Mouse (Mus musculus): Measurements from ENCODE around the gene Gm20518.
A peak's percentile ranks its signal among the peaks of the same experiment; 100 is the strongest.

Gm20518 gene

DNA sequence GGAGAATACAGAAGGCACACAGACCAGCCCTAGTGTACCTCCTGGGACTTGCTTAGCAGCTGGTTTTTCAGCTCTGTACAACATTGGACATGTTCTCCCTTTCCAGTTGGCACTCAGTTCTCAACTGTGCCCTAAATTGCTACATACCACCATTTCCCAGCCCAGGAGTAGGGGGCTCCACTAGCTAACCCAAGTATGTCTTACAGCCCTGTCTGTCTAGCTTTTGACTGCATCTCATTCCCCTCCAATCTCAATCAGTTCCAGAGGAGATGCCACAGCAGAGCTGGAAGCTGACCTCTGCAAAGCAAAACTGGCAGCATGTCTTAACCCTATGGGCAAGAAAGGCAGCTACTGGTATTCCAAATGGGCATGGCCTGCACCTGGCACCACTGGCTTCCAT is 4.6 kb upstream of the Gm20518 start:
- no peak for DNase-seq (ENCODE audit: low spot score in 2 of 2)

DNA sequence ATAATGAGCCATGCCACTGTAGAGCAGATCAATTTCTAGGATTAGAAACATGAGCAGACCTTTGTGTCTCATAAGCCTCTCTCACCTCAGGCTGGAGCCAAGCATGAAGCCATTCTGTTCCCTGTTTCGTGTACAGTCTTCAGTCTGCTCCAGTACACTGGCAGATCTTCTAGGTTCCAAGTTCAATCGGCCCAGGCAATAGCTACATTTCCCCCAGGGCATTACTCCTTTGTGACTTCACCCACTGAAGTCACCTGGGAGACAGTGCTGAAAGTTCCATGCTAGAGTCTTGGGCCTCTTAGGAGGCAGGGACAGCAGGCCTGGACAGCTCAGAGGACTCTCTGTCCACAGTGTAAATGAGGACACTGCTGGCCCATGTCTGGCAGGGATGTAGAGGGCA is 2.5 kb upstream of the Gm20518 start, which contains the start of gene Tssk1:
Gene Tssk1 (plus strand): TSS at position 301 of the 400 bp plus-strand sequence.
- no peak for DNase-seq (ENCODE audit: low spot score in 2 of 2)

DNA sequence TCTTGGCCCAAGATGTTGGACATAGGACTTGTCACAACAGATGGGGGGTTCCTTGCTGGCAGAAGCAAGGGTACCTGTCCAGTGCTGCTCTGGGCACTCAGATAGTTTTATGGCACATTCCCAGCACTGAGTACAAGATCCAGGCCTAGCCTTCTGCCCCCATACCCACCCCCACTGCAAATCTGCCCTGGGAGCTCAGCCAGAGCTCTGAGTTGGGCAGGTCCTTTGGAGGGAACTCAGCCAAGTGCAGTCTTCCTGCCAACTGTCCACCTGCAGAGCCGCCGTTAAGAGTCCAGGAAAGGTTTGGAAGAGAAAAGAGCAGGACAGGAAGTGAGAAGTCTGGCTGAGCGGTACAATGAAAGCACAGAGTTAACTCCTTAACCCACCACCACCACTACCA is 1.1 kb upstream of the Gm20518 start:
- peak in 1 of 2 experiments; percentile 39 for DNase-seq (ENCODE audit: low spot score in 2 of 2)

DNA sequence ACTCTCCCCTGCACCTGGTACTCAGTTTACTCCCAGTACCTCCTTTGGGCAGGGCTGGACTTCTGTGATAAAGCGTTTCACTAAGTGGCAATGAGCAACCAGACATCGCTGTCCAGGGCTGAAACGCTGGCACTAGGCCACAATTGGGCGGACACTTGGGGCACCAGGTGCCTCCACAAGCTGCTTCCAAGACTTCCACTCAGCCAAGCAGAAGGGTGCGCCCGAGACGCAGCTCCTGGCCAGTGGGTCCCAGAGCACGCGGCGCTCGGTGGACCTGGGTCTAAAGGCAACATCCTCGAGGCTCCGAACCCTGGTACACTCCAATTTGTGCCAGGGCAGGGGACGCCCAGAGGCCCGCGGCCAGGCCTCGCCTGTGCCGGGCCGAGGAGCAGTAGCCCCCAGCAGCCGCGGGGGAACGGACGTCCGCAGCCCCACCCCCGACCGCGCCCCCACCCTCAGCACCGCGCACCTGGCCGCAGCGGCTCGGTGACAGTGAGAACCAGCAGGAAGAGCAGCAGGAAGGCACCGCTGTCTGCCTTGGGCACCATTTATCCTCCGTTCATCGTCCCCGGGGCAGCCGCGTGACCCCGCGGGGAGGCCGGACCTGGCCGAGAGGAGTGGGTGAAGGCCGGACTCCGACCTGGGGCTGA is 429 bp downstream of the Gm20518 start:
- peak; percentile 50 to 65 for DNase-seq (ENCODE audit: low spot score in 2 of 2)

DNA sequence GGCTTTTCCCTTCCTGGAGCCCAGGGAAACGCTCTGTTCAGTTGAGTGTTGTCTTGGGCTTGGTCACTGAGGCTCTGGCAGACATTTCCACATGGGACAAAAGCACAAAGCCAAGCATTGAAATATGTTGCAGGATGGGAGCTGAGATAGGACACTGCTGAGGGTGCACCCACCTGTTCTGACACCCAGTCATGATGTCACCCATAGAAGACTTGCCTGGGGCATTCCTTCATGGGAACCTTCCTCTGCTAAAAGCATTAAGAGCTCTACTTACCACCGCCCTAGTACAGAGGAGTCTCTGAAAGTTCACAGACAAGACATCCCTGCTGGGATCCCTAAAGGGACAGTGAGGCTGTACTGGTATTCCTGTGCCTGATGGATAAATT is 1.1 kb downstream of the Gm20518 start:
- DNase-seq (ENCODE audit: low spot score in 2 of 2) = no peak

DNA sequence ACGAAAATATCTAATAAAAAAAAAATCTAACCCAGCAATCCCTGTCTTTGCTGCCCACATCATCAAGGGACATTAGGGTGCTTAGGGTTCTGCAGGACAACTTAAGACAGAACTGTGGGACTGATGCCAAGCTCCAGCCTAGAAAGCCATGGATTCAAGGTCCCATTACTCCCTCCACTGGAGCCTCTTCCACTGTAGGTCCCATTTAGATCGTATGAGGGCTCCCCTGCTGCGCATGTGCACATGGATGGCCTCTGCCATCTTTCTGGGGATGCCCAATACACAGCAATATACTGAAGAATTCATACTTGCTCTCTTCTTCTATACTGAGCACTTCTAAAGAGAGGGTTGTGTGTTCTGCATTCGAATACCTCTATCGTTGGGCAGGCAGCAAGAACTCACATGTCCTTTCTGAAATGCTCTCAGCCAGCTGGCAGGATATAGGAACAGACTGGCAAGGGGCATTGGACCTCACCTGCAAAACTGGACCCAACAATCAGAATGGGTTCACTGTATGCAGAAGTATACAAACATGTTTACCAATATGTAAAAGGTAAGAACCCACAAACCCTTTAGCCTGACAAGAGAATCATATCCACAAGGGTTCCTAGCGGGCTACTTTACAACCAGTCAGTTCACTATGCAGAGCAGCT is 1.7 kb downstream of the Gm20518 start:
- no peak for DNase-seq (ENCODE audit: low spot score in 2 of 2)

DNA sequence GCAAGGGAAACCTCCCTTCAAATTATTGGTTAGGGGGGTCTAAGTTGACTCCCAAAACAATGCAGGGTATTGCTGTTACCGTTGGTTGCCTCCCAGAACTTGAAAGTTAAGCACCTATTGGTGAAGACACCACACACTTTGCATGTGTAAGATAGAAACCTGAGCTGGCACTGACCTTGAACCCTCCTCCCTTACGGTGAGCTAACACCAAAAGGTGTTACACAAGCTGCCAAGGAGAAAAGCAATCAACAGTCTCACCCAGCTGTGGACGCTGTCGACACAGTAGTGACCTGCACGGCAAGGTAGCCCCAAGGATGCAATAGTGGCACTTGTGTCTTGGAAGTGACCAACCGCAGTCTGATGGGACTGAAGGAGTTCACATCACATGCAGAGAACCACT is 7.4 kb downstream of the Gm20518 start:
- DNase-seq (ENCODE audit: low spot score in 2 of 2) = no peak

DNA sequence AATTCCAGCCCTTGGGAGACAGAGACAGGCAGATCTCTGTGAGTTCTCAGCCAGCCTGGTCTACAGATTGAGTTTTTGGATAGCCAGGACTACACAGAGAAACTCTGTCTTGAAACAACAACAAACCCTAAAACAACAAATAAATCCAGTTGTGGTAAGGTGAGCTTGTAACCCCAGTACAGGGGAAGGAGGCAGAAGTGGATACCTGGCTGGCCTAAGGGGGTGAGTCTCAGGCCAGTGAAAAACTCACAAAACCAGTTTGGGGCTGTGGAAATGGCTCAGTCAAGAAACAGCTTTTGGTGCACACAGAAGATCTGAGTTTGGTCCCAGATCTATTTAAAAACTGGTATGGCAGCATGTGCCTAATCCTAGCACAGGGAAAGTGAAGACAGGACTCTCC is 9.3 kb downstream of the Gm20518 start:
- DNase-seq (ENCODE audit: low spot score in 2 of 2) = no peak

DNA sequence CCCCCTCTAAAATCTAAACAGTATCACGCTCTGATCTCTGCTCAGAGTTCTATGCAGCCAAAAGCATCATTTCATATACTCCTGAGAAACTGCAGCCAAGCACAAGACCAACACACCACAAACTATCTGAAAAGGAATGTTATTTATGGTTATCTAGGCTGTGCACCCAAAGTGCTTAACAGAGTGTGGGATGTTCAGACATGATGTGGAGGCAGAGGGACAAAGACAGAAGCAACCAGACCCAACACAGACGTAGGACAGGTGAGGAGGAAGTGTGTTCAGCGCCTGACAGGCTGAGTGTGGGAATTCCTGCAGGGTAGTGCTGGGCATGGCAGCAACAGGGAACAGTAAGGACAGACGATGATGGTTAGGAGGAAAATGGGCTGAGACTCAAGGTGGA is 11.9 kb downstream of the Gm20518 start:
- no peak for DNase-seq (ENCODE audit: low spot score in 2 of 2)

DNA sequence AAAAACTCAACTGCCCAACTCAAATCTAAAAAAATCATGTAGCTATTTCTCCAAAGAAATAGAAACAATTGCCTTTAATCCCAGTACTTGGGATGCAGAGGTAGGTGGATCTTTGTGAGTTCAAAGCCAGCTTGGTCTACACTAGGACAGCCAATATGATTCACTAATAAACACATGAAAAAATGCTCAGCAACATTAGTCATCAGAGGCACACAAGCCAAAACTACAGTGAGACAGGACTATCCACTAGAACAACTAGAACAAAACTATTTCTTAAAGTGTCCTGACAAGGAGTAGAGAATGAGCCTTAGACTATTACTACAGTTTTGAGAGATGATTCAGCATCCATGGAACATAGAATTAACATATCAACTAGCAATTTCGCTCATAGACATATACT is 15.4 kb downstream of the Gm20518 start:
- DNase-seq (ENCODE audit: low spot score in 2 of 2) = no peak

DNA sequence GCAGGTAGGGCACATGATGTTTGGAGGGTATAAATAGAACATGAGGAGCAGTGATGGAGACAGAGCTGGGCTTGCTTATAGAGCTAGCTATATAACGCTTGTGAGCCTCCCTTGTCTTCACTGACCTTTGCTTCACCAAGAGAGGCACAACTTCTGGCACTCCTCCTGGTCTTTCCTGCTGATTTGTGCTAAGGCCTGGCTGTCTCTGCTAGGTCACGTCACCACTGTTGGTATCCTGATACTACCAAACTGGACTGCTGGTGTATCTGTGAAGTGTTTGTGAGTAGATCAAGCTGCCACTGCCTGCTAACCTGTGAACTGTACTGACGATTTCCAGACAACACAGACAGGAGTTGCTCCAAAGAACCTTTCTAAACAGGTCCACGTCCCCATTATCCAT is 16.3 kb downstream of the Gm20518 start:
- peak in 1 of 2 experiments; percentile 18 for DNase-seq (ENCODE audit: low spot score in 2 of 2)

DNA sequence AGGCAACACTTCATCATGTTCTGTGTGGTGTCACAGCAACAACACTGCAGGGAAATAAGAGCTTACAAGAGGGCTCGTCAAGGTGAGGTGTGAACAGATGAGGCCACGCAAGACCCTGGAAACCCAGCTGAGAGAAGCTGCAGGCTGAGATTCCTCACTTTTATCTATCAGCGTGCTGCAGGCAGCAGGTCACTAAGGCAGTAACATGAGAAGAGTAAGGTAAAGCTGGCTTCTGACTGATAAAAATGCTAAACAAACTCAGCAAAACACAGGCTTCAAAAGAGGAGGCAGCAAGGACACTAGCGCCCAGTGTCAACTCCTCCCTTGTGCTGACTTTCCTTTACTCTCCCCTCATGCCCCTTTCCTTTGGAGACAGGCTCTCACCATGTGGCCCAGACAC is 18.5 kb downstream of the Gm20518 start:
- DNase-seq (ENCODE audit: low spot score in 2 of 2) = no peak

DNA sequence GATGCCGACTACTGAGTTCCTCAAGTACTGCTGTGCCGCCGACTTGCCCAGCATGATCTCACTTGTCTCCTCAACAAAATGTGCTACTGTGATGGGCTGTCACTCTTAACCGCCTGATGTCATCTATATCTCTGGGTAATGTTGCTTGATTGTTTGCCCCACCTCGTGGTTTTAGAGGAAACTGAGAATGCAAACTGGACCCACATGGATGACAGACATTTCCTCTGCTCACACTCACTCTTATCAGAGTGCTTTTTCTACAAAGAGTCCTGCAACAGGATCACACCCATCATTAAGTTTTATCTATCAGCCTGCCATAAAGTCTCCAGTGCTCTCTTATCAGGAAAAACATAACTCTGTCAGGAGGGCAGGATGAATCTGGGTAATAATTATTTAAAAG is 20.2 kb downstream of the Gm20518 start:
- DNase-seq (ENCODE audit: low spot score in 2 of 2) = no peak

DNA sequence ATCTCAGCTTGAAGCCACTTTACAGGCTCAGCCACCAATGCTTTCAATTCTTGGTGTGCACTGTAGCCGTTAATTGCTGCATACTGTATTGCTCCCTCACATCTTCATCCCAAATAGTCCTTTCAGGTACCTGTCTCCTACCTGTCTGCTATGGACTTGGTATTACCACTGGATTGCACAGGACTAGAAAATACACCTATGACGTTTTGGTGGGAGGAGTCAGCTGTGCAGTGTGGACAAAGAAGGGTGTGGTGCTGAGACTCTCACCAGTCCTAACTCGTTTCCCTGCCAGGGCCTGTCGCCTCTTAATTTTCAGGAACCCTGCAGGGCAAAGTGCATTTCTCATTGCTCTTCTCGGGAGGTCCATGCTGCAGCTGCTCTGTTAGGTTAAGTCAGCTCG is 25.7 kb downstream of the Gm20518 start:
- no peak for DNase-seq (ENCODE audit: low spot score in 2 of 2)

DNA sequence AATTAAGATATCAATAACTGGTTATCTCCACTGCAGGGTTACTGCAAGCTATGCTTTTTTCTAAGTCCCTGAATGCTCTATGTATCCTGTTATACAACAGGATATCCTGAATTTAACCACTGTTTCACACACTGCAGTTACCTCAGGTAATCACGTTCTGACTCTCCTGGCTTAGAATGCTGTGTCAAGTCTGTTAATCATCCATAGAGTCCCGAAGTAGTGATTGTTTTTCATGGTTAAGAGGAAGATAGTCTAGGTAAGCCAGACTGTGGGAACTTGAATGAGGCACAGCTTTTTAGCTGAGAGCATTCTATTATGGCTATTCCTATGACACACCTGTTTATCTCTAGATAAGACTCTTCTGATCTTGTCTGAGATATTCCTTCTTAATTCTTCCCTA is 26.2 kb downstream of the Gm20518 start:
- DNase-seq (ENCODE audit: low spot score in 2 of 2) = no peak

DNA sequence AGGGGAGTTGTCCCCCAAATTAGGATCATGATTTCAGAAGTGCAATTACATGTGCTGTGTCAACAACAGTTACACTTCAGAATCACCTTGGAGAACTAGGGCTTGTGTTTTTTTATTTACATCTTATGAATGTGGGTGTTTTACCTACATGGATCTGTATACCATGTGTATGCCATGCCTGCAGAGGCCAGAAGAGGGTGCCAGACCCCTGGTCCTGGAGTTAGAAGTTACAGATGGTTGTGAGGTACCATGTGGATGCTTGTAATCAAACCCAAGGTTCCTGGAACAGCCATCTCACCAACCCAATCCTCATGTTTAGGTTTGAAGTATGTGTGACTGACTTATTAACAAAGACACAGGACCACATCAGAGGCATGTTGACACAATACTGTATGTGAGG is 32.9 kb downstream of the Gm20518 start:
- DNase-seq (ENCODE audit: low spot score in 2 of 2) = no peak

DNA sequence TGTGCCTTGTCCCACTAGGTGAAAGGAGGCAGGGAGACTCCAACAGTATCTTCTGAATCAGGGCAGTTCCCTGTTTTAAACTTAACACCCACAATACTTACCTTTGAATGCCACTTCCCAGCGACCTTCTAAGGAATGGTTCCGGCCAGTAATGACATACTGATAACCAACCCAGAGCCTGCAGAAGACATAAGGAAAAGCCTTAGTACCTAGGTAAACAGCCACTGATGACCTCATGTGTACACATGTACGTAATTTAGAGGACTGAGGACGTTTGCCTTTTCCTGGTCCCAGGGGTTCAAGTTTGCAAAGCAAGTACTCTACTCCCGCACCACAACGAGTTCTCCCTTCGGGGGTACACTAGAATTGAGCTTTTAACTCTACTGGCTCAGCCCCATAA is 34.3 kb downstream of the Gm20518 start:
- no peak for DNase-seq (ENCODE audit: low spot score in 2 of 2)

DNA sequence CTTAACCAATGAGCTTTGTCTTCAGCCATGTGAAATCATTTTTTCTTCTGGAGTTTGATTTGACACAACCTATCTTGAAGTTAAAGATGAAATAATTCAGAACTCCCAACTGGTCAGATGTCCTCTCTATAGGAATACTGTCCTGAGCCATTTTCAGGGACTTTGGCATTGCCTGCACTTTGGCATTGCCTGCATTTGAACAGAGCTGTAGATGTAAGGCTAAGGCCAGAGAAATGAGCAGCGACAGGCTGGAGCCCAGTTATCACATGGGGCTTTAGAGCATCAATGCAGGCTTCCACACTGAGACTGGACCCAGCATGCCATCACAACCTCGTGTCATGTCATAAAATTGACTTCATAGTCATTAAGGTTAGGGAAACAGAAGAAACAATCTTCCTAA is 38.2 kb downstream of the Gm20518 start:
- no peak for DNase-seq (ENCODE audit: low spot score in 2 of 2)

DNA sequence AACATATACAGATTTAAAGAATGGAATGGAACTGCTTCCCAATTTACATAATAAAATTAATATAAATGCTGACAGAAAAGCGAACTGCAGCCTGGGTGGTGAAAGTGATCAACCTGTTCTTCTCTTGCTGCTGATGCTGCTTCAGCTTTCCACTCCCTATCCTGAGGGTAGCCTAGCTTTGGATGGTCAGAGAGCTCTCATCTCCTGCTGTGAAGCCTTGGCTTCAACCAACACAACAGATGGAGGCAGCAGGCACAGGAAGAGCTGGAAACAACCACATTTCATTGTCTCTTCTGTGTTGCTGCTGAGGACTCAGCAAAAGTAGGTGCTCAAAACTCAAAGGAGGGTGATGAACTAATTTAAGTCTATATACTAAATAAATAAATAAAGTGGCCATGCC is 39.6 kb downstream of the Gm20518 start:
- DNase-seq (ENCODE audit: low spot score in 2 of 2) = no peak

DNA sequence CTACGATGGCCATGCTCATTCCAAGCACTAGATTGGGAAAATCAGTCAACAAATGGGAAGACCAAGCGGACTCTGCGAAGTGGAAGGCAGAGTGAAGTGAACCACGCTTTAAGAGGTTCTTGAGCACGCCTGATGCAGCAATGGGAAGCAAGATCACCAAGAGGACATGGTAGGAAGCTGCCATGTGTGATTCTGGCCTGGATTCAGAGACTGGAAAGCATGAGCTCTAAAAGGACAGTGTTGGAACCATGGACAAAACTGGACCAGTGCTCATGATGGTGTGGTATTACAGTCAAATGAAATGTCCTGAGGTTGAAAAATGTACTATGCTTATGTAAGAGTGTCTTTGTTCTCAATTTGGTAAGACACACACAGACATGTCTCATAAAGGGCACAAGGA is 40.1 kb downstream of the Gm20518 start:
- DNase-seq (ENCODE audit: low spot score in 2 of 2) = no peak

DNA sequence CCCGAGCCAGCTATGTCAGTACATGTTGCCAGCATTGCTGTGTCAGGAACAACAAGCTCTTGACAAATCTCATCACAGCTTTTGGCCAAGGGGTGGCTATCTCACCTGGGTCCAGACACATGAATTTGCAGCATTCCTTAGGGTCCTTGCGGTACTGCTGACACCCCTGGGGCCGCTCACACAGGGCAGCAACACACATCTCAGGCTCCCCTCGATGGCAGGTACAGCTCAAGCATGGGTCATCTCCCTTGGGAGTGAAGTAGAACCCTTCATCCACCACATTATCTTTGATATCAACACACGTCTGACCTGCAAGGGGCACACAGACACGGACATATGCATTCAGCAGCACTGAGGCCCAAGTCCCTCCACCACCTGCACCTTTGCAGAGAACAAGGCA is 42.0 kb downstream of the Gm20518 start:
- no peak for DNase-seq (ENCODE audit: low spot score in 2 of 2)

DNA sequence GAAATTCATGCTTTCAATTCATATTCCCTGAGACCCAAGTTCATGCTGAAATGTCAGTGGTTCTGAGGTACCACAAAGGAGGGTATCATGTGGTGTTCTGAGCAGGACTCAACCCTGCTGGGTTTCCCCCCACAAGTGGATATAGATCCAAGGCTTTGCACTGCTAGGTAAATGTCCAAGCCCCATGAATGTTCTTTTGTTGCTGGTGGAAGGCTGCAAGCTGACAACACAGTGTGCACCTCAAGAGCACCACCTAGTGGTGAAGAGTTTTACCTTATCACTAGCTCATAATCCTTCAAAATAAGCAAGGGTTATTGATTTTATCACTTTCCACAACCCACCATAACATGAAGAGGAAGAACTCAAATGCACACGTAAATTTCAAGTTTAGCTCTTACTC is 42.5 kb downstream of the Gm20518 start:
- peak in 1 of 2 experiments; percentile 17 for DNase-seq (ENCODE audit: low spot score in 2 of 2)

DNA sequence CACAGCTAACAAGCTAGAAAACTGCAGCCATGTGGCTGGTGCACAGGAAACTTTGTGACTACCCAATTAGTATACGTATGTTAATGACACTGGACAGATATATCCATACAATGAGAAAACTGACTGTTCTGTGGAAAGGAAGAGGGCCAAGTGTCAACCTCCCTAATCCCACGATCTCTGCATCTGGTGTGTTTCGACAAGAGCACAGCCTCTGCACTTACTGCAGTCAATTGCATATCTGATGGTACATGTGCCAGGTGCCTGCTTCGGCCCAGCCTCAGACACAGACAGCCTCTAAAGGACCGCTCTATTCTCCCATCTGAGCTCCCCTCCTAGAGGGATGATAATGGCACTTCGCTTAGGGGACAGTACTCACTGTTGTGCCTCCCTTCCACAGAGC is 43.0 kb downstream of the Gm20518 start:
- no peak for DNase-seq (ENCODE audit: low spot score in 2 of 2)

Data from heart, adult 9 months (tissue).